Mouse (Mus musculus) kidney, postnatal 4 days (tissue): ENCODE measurements around the gene Hist1h3g.

Experiments used
- DNase-seq, 2 experiments: peaks; one replicate each; pipeline ENCODE4 v3.0.0; 2021; ENCODE audit warnings: mixed read lengths in 2 of 2

Hist1h3g gene

GRCm38 (mm10) chr13:23581408-23582218 lies 46.4 kb downstream of the Hist1h3g start, which contains the start of gene Hist1h4d:
Gene Hist1h4d (plus strand): TSS chr13:23581598.
- peak; percentile 92 to 94 for DNase-seq

- no peak for DNase-seq
Observed at GRCm38 (mm10) chr13:23582219-23583056, 47.2 kb downstream of the Hist1h3g start.

- DNase-seq = no peak
Observed at GRCm38 (mm10) chr13:23583387-23584068, 48.3 kb downstream of the Hist1h3g start.

GRCm38 (mm10) chr13:23584331-23584730 lies 49.1 kb downstream of the Hist1h3g start:
- DNase-seq = peak in 1 of 2 experiments; percentile 37

- peak; percentile 82 to 85 for DNase-seq
Observed at GRCm38 (mm10) chr13:23585029-23585441, 49.8 kb downstream of the Hist1h3g start.
